Mouse (Mus musculus) cerebellum, adult 2 months (tissue): ENCODE results near the gene Cenpl. TPM values are rescaled to one million over a fixed set of nuclear protein-coding genes. Genes with fewer than 3 reads are reported as not detected.
"Not testable (repeated sequence)": the region's sequence is repeated elsewhere in the genome, so short reads cannot be mapped to it uniquely, and the experiment has no call there.

Experiments
- DNase-seq, 2 experiments: peaks; one replicate each; pipeline ENCODE4 v3.0.0; 2021
- H3K27ac ChIP-seq: fragments of 200-500 bp; 2 replicates; pipeline ENCODE4 v1.5.1; 2012; ENCODE audit warnings: low read length, control low read depth, inconsistent platforms; ENCODE audit not compliant: insufficient read depth
- H3K27me3 ChIP-seq: fragments of 200-500 bp; 2 replicates; pipeline ENCODE4 v1.6.1; 2012; ENCODE audit warnings: inconsistent platforms, mild to moderate bottlenecking, low read length, moderate library complexity; ENCODE audit not compliant: control insufficient read depth, insufficient read depth
- H3K4me1 ChIP-seq: fragments of 200-500 bp; 2 replicates; pipeline ENCODE4 v1.6.1; 2011; ENCODE audit warnings: low read length; ENCODE audit not compliant: control insufficient read depth, insufficient read depth
- H3K4me3 ChIP-seq: fragments of 200-500 bp; replicated peaks from 2 replicates; pipeline ENCODE3; 2011; ENCODE audit warnings: mild to moderate bottlenecking, low read depth, low read length, control low read depth; ENCODE audit not compliant: insufficient read depth
- CTCF ChIP-seq: fragments of 200-500 bp; IDR thresholded peaks from 2 replicates; pipeline ENCODE4 v1.5.1; 2011; ENCODE audit warnings: low read depth, mild to moderate bottlenecking, control low read depth, low read length, moderate library complexity, borderline replicate concordance; ENCODE audit not compliant: insufficient read depth
- POLR2A ChIP-seq: fragments of 200-500 bp; IDR thresholded peaks from 2 replicates; pipeline ENCODE4 v1.6.1; 2011; ENCODE audit warnings: low read length, control low read depth, borderline replicate concordance; ENCODE audit not compliant: insufficient read depth
- WGBS: fragments of 180-500 bp; shearing (Covaris S2); methylation state at CpG from one replicate; pipeline ENCODE4 v1.1.7; 2018; 5-methylcytosine and 5-hydroxymethylcytosine counted together
- polyA plus RNA-seq: library from polyadenylated mRNA; depleted of rRNA; stranded (reverse); fragments of >200 nt; gene quantifications from 2 replicates; pipeline ENCODE4 v1.2.3, GENCODE M21; 2012; rRNA removed

Gene Cenpl
- polyA plus RNA-seq = 1.6 and 1.9 TPM in 2 replicates

GRCm38 (mm10) chr1:161070352-161071271 is at the start of gene Cenpl, which contains the start of gene Dars2:
TSS of gene Cenpl (plus strand) at chr1:161070713.
TSS of gene Dars2 (minus strand) at chr1:161070658.
- Histone ChIP-seq H3K4me1 (peaks cover 3% of the 10 kb centered on the region), H3K27ac (peak within 1 kb of the TSS; percentile 41), H3K27me3 (no peaks in the 10 kb centered on the region), H3K4me3 (peak within 1 kb of the TSS; percentile 96)
- DNase-seq = peak; percentile 97 to 98
- TF ChIP-seq CTCF (no peak), POLR2A (peak; percentile 69; the same call in 1 of the 2 replicates)
- under 1% methylated on average over 57 of the region's 57 CpGs for WGBS

- Histone ChIP-seq H3K27me3 (no peaks in the 10 kb centered on the region), H3K27ac (no peak overlapping the region), H3K4me1 (no peaks in the 10 kb centered on the region), H3K4me3 (no peak overlapping the region)
- DNase-seq = no peak
- WGBS = 82% methylated on average over 5 of the region's 5 CpGs
- TF ChIP-seq POLR2A (no peak), CTCF (no peak)
These were observed 44.9 kb upstream of the Cenpl start for GRCm38 (mm10) chr1:161025410-161026210.

GRCm38 (mm10) chr1:161027196-161027595 is 43.3 kb upstream of the Cenpl start:
- H3K27ac ChIP-seq = no peak overlapping the region
- no peak overlapping the region for H3K4me3 ChIP-seq
- DNase-seq = no peak
- H3K27me3 ChIP-seq = no peaks in the 10 kb centered on the region
- H3K4me1 ChIP-seq = no peaks in the 10 kb centered on the region
- 89% methylated on average over 2 of the region's 2 CpGs for WGBS
- no peak for TF ChIP-seq POLR2A
- no peak for TF ChIP-seq CTCF

- DNase-seq, H3K27ac ChIP-seq, H3K4me3 ChIP-seq, H3K27me3 ChIP-seq, H3K4me1 ChIP-seq: not testable (repeated sequence)
- 97% methylated on average over 1 of the region's 1 CpGs for WGBS
These were observed 42.1 kb upstream of the Cenpl start for GRCm38 (mm10) chr1:161028427-161028826.

GRCm38 (mm10) chr1:161030058-161030457 is 40.5 kb upstream of the Cenpl start:
- no peak overlapping the region for H3K27ac ChIP-seq
- WGBS = 96% methylated on average over 3 of the region's 3 CpGs
- no peak for DNase-seq
- H3K27me3 ChIP-seq = no peaks in the 10 kb centered on the region
- no peak overlapping the region for H3K4me3 ChIP-seq
- TF ChIP-seq CTCF (no peak), POLR2A (no peak)
- H3K4me1 ChIP-seq = no peaks in the 10 kb centered on the region

- no peak for DNase-seq
- no peaks in the 10 kb centered on the region for H3K27me3 ChIP-seq
- 90% methylated on average over 9 of the region's 9 CpGs for WGBS
- H3K27ac ChIP-seq = no peak overlapping the region
- no peak overlapping the region for H3K4me3 ChIP-seq
- no peaks in the 10 kb centered on the region for H3K4me1 ChIP-seq
- TF ChIP-seq POLR2A = no peak
These were observed 38.6 kb upstream of the Cenpl start for GRCm38 (mm10) chr1:161031881-161032280.

- WGBS = 86% methylated on average over 7 of the region's 7 CpGs
- H3K27ac ChIP-seq = no peak overlapping the region
- TF ChIP-seq CTCF = no peak
- no peak for TF ChIP-seq POLR2A
- H3K4me3 ChIP-seq = no peak overlapping the region
- peaks cover under 1% of the 10 kb centered on the region; the same call in 1 of the 2 replicates for H3K4me1 ChIP-seq
- DNase-seq = no peak
- H3K27me3 ChIP-seq = no peaks in the 10 kb centered on the region
These were observed 38.2 kb upstream of the Cenpl start for GRCm38 (mm10) chr1:161032345-161032744.

GRCm38 (mm10) chr1:161033856-161034434 is 36.6 kb upstream of the Cenpl start:
- 2% methylated on average over 21 of the region's 21 CpGs for WGBS
- Histone ChIP-seq H3K4me1 (peaks cover 4% of the 10 kb centered on the region; the same call in 1 of the 2 replicates), H3K27ac (no peak overlapping the region), H3K4me3 (peak overlapping the region; percentile 80), H3K27me3 (no peaks in the 10 kb centered on the region)
- TF ChIP-seq POLR2A (no peak), CTCF (no peak)
- DNase-seq = no peak
